Comparison of ENCODE assay signal across 9 mouse cellular contexts in genomic region chr13:18948171-18949028, GRCm38 (mm10). TPM values are rescaled to one million over a fixed set of nuclear protein-coding genes. Genes with fewer than 3 reads are reported as not detected.
DNase-seq lines count a peak whose midpoint lies in the region; ATAC-seq and TF ChIP-seq lines count a peak whose summit lies in the region.
"Had no signal": no experiment of that assay in that cellular context is flagged by ENCODE, and none has a peak within 500 bp of the region (broad histone marks: within the 10 kb centered on the region; RNA-seq: fewer than 3 reads in every experiment).

Amph (plus strand) TSS chr13:18948205.

- peak; percentile 92 for TF ChIP-seq POLR2A in cerebellum, adult 2 months (IDR thresholded peaks at IDR 0.05; ENCODE audit: borderline replicate concordance, insufficient read depth, low read length)
- peak; percentile 73; the same call in 1 of the 2 replicates for TF ChIP-seq POLR2A in olfactory bulb, adult 2 months (IDR thresholded peaks at IDR 0.05; ENCODE audit: insufficient read depth, low read depth, low read length)

- H3K4me2 ChIP-seq in liver, embryonic 15.5 days = peak within 1 kb of the TSS; percentile 58

- ATAC-seq in liver, embryonic 15.5 days (ENCODE audit: insufficient read depth) = no peak

- H3K27ac ChIP-seq in cerebellum, adult 2 months (ENCODE audit: insufficient read depth, low read length) = peak within 1 kb of the TSS; percentile 88
- no peak within 1 kb of the TSS for H3K27ac ChIP-seq in liver, embryonic 15.5 days (replicated peaks)
- H3K27ac ChIP-seq in olfactory bulb, adult 2 months (ENCODE audit: insufficient read depth, low read depth, low read length) = peak within 1 kb of the TSS; percentile 85

- TF ChIP-seq CTCF in E14TG2a.4 (conservative IDR thresholded peaks at IDR 0.05; ENCODE audit: low read length) = 0 out of 2 replicates have a peak, but pooled peaks have one; percentile 10
- TF ChIP-seq CTCF in cerebellum, adult 2 months (IDR thresholded peaks at IDR 0.05; ENCODE audit: borderline replicate concordance, insufficient read depth, low read depth, low read length) = peak; percentile 75
- no peak for TF ChIP-seq CTCF in olfactory bulb, adult 2 months (IDR thresholded peaks at IDR 0.05; ENCODE audit: insufficient read depth, low read depth, low read length)

- no peaks in the 10 kb centered on the region for H3K36me3 ChIP-seq in E14TG2a.4 (ENCODE audit: insufficient read depth, low read length)
- H3K36me3 ChIP-seq in liver, embryonic 15.5 days (replicated peaks) = no peaks in the 10 kb centered on the region

- peak within 1 kb of the TSS; percentile 95 for H3K4me3 ChIP-seq in E14TG2a.4 (replicated peaks; ENCODE audit: low read length)
- peak within 1 kb of the TSS; percentile 85 for H3K4me3 ChIP-seq in cerebellum, adult 2 months (replicated peaks; ENCODE audit: insufficient read depth, low read depth, low read length)
- peak within 1 kb of the TSS; percentile 39 for H3K4me3 ChIP-seq in liver, embryonic 15.5 days (replicated peaks)
- peak within 1 kb of the TSS; percentile 76 for H3K4me3 ChIP-seq in olfactory bulb, adult 2 months (ENCODE audit: insufficient read depth, low read depth, low read length)

- WGBS in cerebellum, adult 2 months = under 1% methylated on average over 70 of the region's 70 CpGs
- WGBS in liver, embryonic 15.5 days (ENCODE audit: insufficient replicate concordance) = under 1% methylated on average over 70 of the region's 70 CpGs
- under 1% methylated on average over 70 of the region's 70 CpGs for WGBS in olfactory bulb, adult 2 months

- H3K4me1 ChIP-seq in E14TG2a.4 (replicated peaks; ENCODE audit: low read depth, low read length) = peaks cover 15% of the 10 kb centered on the region
- no peaks in the 10 kb centered on the region; the same call in 1 of the 2 replicates for H3K4me1 ChIP-seq in cerebellum, adult 2 months (ENCODE audit: control insufficient read depth, insufficient read depth, low read length)
- no peaks in the 10 kb centered on the region; the same call in 1 of the 2 replicates for H3K4me1 ChIP-seq in liver, embryonic 15.5 days (replicated peaks)
- H3K4me1 ChIP-seq in olfactory bulb, adult 2 months (ENCODE audit: control insufficient read depth, insufficient read depth, low read length) = peaks cover 8% of the 10 kb centered on the region

- H3K9ac ChIP-seq in liver, embryonic 15.5 days = no peak within 1 kb of the TSS

- no peaks in the 10 kb centered on the region for H3K9me3 ChIP-seq in E14TG2a.4 (ENCODE audit: low read length)
- no peaks in the 10 kb centered on the region for H3K9me3 ChIP-seq in liver, embryonic 15.5 days (replicated peaks)

- DNase-seq in cerebellum, adult 2 months = peak; percentile 93 to 95
- peak; percentile 28 for DNase-seq in forelimb bud, embryonic 11.5 days (ENCODE audit: low read depth, low spot score)
- peak; percentile 53 for DNase-seq in heart, postnatal 4 days
- DNase-seq in layer of hippocampus, adult 18-20 months (ENCODE audit: low spot score in 2 of 2) = peak; percentile 89 to 93
- peak; percentile 42 for DNase-seq in thymus, postnatal 25 days

- peaks cover 36% of the 10 kb centered on the region for H3K27me3 ChIP-seq in E14TG2a.4 (ENCODE audit: insufficient read depth, low read length)
- H3K27me3 ChIP-seq in cerebellum, adult 2 months (ENCODE audit: control insufficient read depth, insufficient read depth, low read length) = no peaks in the 10 kb centered on the region
- peaks cover 41% of the 10 kb centered on the region for H3K27me3 ChIP-seq in liver, embryonic 15.5 days

RNA-seq across cellular contexts. Expression of gene Amph, which starts in this region (rescaled TPM):
- 159 and 173 TPM in 2 replicates for polyA plus RNA-seq in cerebellum, adult 2 months (2012; rRNA removed)
- total RNA-seq in heart, postnatal 4 days (2021) = under 1 TPM; 0.50 to 0.59 TPM
- total RNA-seq in layer of hippocampus, adult 18-20 months (2021) = 100 to 1,000 TPM; 235 to 240 TPM
- polyA plus RNA-seq in liver, embryonic 15.5 days (2015; fragmentation: Nextera tagmentation; extraction: Ambion mirVana) = 0.12 TPM in 2 replicates
- polyA plus RNA-seq in olfactory bulb, adult 2 months (2012; ENCODE audit: insufficient read depth, insufficient read length, low replicate concordance, missing spikeins) = not detected in 2 replicates
- total RNA-seq: MEL had no signal

Comparison
In these comparisons a context has a peak if more than half of its experiments do, and no peak if none do; other contexts are left out.
1. RNA of gene Amph (total RNA-seq): 235 to 240 TPM in layer of hippocampus, adult 18-20 months; 0.50 to 0.59 TPM in heart, postnatal 4 days; every median in the first group is over 100 times any median in the second.
2. Peak in DNase-seq in heart, postnatal 4 days; RNA of the gene not detected or under 1 TPM.
3. H3K4me3 ChIP-seq: peak in every context shown above with its lines; median percentile 95 in E14TG2a.4; 85 in cerebellum, adult 2 months; 76 in olfactory bulb, adult 2 months; 39 in liver, embryonic 15.5 days.
4. DNase-seq: peak in every context shown above with its lines; median percentile 94 in cerebellum, adult 2 months; 91 in layer of hippocampus, adult 18-20 months; 53 in heart, postnatal 4 days; 42 in thymus, postnatal 25 days; 28 in forelimb bud, embryonic 11.5 days.